Mouse (Mus musculus): ENCODE data around the gene Tbxa2r.
A peak's percentile ranks its signal among the peaks of the same experiment; 100 is the strongest.

The Tbxa2r gene

DNA sequence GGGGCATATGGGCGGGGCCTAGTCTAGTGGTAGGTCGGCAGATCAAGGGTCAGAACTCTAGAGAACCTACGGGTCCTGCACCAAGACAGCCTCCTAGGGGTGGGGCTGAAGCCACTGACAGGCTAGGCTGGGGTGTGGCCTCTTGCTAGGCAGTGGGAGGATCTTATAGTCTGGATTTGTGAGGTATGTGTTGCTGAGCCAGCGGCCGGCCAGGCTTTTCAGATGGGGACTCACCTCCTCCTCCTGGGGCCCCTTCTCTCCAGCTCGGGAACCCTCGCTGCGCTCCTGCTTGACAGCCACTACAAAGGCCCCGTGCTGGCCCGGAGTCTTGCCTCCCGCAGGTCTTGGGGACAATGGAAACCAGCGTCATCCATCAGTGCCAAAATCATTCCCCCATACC, 20.6 kb downstream of the Tbxa2r start:
- DNase-seq, result peak; percentile 30 to 35

DNA sequence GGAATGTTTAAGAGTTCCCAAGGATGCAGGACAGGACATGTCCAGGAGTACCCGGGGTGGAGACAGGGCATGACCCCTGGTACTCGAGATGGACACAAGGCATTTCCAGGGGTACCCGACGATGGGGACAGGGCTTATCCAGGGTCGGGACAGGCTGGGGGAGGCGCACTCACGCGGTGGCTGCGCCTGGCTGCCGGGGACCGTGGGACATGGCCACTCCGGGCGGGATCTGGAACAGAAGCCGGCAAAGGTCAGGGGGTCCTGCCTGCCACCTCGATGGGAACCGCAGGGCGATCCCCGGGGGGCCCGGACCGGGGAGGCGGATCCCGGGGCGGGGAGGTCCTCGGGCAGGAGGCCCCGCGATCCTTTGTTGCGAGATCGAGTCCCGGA, 21.4 kb downstream of the Tbxa2r start:
- DNase-seq, result peak in 1 of 2 experiments; percentile 26

DNA sequence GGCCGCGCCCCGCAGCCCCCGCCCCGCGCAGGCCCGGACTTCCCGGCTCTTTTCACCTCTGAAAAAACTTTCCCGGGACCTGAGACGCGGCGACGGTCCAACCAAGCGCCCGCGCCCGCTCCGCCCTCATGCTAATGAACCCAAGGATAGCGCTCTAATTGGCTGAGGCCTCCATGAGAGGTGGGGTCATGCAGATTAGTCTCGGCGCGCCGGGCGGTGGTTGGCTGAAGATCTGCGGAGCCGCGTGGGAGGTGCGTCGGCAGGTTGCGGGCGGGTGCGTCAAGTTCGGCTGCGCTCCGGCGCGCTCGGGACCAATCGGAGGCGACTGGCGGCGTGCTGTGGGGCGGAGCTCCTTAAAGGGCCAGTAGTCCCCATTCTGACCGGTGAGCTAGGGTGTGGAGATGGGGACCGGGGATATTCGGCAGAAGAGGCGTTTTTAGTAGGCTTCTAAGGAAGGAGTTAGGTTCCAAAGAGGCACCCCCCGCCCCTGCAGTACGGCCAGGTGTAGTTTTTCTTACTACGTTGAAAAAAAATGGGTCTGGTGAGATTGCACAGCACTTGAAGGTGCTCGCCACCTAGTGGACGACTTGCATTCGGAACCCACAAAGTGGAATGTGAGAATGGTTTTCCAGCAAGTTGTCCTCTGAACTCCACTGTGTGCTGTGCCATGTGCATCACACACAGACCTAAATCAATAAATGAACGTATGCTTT, 22.0 kb downstream of the Tbxa2r start, which contains the start of gene Hmg20b:
Gene Hmg20b, minus strand, starts transcription at position 130 of the 713 bp plus-strand sequence.
- DNase-seq, result peak; percentile 97 to 98

DNA sequence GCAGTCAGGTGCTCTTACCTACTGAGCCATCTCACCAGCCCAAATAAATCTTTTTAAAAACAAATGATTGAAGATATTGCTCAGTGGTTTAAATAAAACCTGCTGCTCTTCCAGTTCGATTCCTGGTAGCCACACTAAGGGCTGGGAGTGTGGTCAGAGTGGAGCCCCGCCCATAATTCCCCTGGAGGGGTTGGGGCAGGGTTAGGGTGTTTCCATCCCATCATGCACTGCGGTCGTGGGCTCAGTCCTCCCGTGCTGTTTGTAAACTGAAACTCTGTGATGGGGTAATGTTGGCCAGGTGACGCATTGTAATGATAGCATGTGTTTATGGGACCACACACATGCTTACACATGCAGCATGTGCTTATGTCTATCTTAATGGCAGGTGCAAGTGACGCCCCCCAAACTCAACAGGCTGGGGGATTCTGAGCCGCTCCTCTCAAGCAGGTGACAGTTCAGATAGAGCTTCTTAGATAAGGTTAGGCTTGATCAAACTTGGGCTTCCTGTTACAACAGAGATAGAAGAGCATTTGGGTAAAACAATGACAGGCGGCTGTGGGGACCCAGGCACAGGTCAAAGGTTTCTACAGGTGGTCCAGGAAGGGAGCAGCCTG, 23.3 kb downstream of the Tbxa2r start:
- DNase-seq, result peak; percentile 36 to 47

DNA sequence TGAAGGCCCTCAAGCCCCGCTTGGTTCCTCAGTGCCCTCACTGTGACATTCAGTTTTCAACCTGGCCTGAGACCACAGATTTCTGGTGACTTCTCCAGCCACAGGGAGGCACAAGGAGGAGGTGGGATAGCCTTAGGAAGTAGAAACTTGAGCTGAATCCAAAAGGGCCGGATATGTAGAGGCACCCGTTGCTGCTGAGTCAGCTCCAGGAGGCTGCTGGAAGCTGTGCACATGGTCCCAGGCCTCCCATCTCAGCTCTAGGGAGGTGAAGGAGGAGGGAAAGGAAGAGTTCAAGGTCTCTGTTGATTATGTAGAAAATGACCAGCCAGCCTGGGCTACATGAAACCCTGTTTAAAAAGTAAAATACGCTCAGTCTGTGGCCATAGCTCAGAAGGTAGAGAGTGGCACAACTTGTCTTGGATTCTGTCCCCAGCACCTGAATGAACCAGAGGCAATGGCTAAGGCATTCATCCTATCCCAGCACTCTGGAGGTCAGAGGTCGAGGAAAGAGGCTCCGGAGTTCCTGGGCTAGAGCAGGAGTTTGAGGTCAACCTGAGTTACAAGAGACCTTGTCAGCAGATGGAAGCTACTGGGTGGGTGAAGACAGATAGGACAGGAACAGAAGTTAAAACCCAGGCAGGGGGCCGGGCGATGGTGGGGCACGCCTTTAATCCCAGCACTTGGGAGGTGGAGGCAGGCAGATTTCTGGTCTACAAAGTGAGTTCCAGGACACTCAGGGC, 26.4 kb downstream of the Tbxa2r start:
- no peak for DNase-seq

DNA sequence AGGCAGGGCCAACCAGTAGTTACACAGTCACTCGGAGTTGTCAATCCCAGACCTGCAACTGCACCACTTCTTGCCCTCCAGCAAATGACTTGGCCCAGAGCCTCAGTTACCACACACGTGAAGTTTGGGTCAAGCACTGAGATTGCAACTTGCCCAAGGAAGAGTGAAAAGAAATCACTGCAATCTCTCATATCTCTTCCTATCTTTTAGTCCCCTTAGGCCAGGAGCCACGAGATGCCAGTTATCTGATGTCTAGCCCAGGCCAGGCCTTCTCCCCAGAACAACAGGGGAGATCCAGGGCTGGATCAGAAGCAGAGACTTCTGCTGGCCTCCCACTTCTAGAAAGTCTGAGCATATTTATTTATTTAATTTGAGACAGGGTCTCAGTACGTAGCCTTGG, 27.0 kb downstream of the Tbxa2r start:
- DNase-seq, result no peak

DNA sequence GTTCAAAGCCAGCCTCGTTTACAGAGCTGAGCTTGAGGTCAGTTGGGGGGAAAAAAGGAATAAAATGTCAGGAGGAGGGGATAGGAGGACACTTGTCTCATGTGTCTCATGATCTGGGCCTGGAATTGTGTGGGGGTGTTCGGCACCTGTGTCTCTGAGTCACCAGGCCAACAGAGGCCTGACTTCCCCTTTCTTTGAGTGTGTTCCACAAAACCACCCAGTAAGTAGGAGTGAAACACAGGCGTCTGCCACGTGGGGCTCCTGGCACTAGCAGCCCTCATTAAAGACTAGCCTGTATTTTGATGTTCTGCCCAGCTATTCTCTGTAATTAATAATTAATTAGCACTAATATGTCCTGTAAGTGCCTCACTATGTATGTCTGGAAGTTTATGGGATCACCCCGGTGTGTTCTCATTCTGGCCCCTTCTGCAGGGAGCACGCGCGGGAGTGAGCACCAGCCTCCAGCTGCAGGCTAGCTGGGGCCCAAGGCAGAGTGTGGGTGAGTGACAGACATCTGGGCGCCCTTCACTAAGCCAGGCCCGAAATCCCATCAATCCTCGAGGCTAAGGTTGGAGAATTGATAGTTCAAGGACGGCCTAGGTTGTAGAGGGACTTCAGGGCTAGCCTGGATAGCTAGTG, 27.9 kb downstream of the Tbxa2r start:
- peak; percentile 73 to 79 for DNase-seq

DNA sequence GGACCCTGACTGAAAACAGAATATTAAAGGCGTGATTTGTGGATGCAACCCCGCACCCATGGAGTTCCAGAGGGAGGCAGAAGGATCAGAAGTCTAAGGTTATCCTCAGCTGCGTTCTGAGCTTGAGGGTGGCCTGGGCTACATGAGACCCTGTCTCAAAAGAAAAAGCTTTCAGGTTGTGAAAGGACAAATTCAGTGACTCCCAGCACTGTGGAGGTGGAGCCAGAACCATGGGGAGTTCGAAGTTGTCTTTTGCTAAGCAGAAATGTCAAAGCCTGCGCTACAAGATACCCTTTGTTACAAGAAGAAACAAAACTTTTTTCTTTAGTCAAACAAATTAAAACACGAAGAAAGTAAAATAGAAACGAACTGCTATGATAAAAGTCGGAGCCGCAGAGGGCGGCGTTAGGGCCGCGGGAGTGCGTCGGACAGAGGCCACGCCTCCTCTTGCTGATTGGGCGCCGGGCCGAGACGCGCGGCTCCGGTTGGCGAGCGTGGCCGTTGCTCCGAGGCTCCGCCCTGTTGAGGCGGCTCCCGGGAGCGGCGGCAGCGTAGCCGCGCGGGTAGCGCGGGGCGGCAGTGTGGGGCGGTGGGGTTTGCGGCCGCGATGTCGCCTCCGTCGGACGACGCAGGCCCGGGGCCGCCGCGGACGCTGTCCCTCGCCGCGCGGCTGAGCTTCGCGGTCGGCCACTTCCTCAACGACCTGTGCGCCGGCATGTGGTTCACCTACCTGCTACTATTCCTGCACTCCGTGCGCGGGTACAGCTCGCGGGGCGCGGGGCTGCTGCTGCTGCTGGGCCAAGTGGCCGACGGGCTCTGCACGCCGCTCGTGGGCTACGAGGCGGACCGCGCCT, 28.7 kb downstream of the Tbxa2r start, which contains the start of gene Mfsd12:
Gene Mfsd12, plus strand, starts transcription at position 501 of the 854 bp plus-strand sequence.
- peak; percentile 85 to 87 for DNase-seq

DNA sequence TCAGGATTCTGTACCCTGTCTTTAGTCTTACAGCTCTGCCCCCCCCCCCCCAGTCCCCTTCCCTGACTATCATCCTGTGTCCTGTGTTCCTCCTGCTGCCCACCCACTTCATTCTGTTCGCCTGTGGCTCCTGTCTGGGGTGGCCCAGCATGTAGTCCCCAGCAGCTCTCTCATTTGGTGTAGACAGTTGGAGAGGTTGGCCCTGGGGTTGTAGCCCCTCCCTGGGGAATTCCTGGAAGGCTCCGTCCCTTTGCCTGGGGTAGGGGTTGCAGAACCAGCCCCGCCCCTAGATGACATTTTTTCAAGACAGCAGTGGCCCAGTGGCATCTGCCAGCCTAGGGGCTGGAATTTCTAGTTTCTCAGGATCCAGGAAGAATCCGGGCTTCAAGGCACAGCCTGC, 29.7 kb downstream of the Tbxa2r start:
- no peak for DNase-seq

DNA sequence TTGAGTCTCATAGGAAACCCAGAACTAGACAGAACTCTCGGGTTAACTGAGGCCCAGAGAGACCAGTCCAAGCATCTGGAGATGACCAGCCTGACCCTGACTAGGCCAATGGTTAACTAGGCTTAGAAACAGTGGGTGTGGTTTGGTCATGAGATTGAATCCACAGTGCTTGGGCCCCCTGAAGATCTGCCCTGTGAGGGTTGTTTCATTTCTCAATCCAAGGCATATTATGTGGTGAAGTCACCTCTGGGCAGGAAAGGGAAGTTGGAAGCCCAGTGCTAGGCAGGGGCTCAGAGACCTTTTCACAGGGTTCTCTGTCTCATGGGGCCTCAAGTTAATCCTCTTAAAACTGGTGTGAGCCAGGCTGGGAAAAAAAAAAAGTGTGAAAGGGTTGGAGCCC, 30.3 kb downstream of the Tbxa2r start:
- DNase-seq, result no peak

DNA sequence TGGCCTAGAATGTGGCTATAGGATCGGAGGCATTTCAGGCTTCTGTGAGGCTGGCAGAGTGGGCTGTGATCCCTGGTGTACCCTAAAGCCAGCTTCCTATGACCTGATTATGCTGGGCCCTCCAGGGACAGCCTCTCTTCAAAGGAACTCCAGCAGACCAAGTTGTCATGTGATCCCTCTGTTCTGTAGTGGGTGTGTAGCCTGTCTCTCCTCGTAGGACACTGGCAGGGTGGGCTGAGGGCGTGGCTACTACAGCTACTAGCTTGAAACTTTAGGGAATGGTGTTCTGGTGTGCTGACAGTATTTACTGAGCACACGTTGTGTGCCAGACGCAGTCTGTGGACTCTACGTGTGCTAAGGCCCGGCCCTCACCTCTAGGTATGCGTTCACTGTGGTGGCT, 32.2 kb downstream of the Tbxa2r start:
- DNase-seq, result no peak

DNA sequence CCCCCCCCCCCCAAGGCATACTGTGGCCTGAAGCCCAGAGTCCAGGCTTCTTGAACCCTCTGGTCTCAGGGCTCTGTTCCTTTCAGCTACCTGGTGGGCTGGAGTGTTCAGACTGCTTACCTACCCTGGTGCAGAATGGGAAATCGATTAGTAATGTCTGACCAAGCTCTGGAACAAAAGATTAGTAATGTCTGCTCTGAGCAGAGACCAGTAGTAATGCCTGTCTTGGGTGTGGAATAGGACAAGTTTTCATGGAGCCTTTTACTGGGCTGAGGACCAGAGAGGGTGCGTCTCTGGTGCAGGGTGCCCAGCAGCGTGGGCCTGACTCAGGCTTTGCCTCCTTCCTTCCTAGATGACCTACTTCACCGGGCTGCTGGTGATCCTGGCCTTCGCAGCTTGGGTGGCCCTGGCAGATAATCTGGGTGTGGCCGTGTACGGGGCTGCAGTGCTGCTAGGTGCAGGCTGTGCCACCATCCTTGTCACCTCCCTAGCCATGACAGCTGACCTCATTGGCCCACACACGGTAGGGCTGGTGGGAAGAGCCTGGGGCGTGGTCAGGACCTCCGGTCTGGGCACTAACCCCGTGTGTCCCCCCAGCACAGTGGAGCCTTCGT, 33.9 kb downstream of the Tbxa2r start:
- DNase-seq, result no peak

DNA sequence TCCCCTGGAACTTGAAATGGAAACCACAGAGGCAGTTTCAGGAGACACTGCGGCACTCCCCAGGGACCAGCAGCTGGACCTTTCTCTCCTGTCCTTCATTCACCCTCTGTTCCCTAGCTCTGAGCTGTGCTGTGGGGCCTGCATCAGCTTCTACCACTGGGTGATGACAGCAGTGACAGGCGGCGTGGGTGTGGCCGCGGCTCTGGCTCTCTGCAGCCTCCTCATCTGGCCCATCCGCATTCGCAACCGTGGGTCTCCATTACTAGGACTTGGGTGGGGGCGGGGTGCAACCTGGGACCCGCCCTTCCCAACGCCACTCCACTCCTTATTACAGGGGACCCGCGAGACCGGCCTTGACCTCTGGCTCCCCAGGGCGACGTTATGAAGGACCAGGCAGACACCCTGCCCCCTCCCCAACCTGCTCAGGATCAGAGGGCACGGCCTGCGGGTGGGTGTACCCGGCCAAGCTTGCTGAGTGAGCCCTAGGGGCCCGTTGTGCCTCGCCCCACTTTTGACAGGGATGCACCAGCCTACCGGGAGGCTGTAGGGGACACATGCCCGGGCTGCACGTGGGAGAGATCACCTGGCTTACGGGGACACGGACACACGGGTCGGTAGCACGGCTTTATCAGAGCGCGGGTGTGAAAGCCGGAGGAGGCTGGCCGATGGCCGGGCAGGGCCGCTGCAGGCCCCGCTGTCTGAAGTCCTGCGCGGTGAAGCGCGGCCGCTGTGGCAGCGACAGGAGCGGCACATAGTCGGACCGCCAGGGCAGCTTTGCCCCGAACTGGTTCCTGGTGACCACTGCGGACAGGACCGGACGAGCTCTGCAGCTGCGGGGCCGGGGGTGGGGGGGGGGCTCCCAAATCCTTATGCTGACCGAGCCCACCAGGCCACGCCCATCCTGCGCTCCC, 35.2 kb downstream of the Tbxa2r start:
- DNase-seq, result no peak

DNA sequence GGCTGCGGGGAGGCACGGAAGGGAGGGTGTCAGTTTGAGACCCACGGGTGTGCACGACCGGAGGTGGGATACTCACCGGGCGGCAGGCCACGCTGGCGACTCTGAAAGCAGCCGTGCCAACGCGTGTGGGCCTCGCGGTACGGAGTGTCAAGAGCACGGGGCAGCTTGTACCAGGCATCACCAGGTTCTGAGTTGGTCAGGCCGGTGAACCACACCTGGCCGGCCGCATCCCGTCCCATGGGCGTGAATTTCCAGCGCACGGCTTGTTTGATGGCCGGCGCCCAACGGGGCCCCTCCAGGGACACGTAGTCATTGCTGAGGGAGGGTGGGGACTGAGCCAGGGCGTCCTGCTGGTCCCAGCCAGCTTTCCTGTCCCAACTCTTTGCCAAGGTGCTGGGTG, 36.1 kb downstream of the Tbxa2r start:
- DNase-seq, result no peak

DNA sequence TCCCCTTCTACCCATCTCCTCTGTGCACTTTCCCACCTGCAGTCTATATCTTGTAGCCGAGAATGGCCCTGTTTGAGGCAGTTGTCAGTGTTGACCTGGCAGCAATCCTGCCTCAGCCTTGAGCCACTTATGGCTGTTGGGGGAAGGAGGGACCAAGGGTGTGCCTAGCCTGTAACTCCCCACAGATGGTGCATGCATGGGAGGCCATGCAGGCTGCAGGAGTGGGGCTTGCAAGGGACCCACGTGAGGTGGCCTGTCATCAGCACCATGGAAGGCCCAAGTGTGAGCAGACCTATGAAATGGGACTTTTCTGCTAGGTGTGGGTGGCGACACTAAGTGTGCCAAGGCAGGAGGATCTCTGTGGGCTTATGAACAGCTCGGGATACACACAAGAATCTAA, 36.5 kb downstream of the Tbxa2r start:
- DNase-seq, result no peak

DNA sequence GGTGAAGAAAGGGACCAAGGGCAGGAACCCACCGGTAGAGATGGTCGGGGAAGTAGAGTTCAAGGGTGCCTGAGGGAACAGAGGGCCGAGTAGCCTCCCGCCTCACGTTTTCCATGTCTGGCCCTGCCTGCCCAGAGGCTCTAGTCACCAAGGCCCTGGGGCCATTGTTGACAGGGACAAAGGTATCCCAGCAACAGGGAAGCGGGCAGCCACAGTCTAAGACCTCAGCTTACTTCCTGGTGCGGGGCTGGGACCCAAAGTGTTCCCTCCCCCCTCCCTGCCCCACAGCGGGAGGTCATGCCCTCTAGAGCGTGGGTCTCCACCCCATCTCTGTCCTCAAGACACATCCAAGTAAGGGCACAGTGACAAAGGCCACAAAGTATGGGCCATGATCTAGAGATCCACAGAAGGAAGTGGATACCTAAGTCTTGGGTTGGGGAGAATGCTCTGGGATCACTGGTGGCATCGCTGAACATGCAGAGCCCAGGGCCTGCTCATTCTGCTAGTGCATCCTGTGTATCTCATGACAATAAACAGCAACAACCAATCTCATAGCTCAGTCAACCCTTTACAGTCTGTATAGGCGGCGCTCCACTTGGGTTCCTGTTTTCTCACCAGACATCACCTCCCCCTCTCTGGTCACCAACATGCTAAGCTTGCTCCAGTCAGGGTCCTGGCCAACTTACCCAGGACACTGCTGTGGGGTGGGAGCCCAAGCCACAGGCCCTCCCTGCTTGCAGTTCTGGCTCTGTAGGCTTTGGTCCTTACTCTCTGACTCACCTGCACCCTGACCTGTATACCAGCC, 37.3 kb downstream of the Tbxa2r start, which contains the start of gene 4930404N11Rik:
Gene 4930404N11Rik, minus strand, starts transcription at position 145 of the 805 bp plus-strand sequence.
- no peak for DNase-seq

DNA sequence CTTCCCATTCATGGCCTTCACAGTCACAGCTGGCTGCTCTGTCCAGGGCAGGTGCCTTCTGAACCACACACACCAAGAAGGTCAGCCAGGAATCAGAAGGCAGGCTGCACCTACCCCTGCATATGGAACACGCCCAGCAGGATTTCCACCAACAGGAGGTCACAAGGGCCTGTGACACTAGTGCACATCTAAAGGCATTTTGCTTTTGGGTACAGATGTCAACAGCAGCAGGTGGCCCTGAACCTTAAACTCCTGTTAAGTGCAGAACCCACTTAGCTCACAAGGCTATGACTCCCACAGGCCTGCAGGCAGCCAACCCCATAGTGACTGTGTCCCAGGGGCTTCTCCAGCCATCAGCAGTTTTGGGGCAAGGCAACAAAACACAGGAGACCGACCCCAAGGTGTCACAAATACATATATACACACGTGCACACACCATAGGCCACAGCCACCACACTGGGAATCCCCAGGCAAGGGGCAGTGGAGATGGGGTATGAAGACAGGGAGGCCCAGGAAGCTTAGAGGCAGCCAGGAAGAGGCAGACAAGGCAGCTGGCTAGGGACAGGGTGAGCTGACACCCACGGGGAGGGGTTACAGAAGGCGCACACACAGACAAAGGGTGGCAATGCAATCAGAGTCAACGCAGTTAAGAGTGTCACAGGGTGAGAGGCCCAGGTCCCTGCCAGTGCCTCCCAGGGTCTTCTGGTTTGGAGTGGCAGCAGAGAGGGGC, 38.1 kb downstream of the Tbxa2r start:
- no peak for DNase-seq

DNA sequence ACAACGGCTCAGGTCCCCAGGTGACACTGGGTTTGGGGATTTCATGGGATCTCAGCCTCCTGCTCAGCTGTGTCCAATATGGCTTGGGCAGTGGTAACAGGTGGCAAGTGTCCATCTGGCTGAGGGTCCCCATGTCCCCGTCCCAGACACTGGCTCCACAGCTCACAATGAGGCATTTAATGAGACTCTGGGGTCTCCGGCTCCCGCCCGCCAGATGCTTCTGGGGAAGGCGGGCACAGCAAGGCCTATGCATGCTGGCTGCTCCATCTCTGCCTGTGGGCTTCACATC, 38.6 kb downstream of the Tbxa2r start:
- no peak for DNase-seq

DNA sequence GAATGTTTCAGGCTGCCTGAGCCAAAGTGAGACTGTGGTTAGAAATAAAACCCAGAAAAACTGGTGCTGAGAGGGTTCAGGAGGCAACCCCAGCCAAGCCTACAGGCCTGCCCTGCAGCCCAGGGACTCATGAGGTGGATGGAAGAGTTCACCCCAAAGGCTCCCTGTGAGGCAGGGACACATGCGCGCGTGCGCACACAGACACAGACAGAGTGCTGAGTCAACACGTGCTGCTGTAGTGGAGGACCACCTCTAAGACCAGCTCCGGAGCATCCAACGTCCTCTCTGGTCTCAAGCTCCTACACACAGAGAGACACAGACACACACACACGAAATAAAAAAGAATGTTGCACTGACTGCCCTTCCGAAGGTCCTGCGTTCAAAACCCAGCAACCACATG, 46.8 kb downstream of the Tbxa2r start:
- no peak for DNase-seq

Measured in B cell, adult 2 months (primary cell).